Mouse (Mus musculus) forebrain, embryonic 10.5 days (tissue): Measurements from ENCODE around the gene Msantd4. TPM values are rescaled to one million over a fixed set of nuclear protein-coding genes. Genes with fewer than 3 reads are reported as not detected.
"Not testable (repeated sequence)": the region's sequence is repeated elsewhere in the genome, so short reads cannot be mapped to it uniquely, and the experiment has no call there.

Experiments
- DNase-seq: peaks from one replicate; pipeline ENCODE4 v3.0.0-alpha.2; 2017; ENCODE audit warnings: low spot score; ENCODE audit errors: extremely low spot score
- H3K27ac ChIP-seq: fragments of 300-500 bp; sonication (generic); 2 replicates; pipeline ENCODE4 v1.5.1; 2016; ENCODE audit warnings: mild to moderate bottlenecking
- H3K27me3 ChIP-seq: fragments of 300-500 bp; sonication (generic); 2 replicates; pipeline ENCODE4 v1.6.1; 2016; ENCODE audit warnings: mild to moderate bottlenecking; ENCODE audit not compliant: poor library complexity, severe bottlenecking
- H3K36me3 ChIP-seq: fragments of 300-500 bp; sonication (generic); replicated peaks from 2 replicates; pipeline ENCODE4 v1.6.1; 2016; ENCODE audit warnings: mild to moderate bottlenecking, moderate library complexity
- H3K4me1 ChIP-seq: fragments of 300-500 bp; sonication (generic); 2 replicates; pipeline ENCODE4 v1.6.1; 2016
- H3K4me3 ChIP-seq: fragments of 300-500 bp; sonication (generic); 2 replicates; pipeline ENCODE4 v1.5.1; 2016; ENCODE audit warnings: mild to moderate bottlenecking, moderate library complexity
- H3K9me3 ChIP-seq: fragments of 300-500 bp; sonication (generic); 2 replicates; pipeline ENCODE4 v1.6.1; 2016; ENCODE audit warnings: mild to moderate bottlenecking, moderate library complexity
- WGBS: fragments of 180-500 bp; shearing (Covaris S2); methylation state at CpG from one replicate; pipeline ENCODE4 v1.1.7; 2016; 5-methylcytosine and 5-hydroxymethylcytosine counted together
- microRNA-seq: library from miRNA; unstranded; fragments of <30 nt; microRNA quantifications from one replicate; pipeline ENCODE4, GENCODE M21; 2017
- polyA plus RNA-seq: library from polyadenylated mRNA; unstranded; fragments of >200 nt; fragmentation: Nextera tagmentation; extraction: Ambion mirVana; gene quantifications from 2 replicates; pipeline ENCODE4 v1.2.1, GENCODE M21; 2016

The Msantd4 gene
- 56.9 and 58.5 TPM in 2 replicates for polyA plus RNA-seq

- DNase-seq, result peak; percentile 99
- H3K27me3 ChIP-seq, result no peaks in the 10 kb centered on the region
- peak within 1 kb of the TSS; percentile 77 for H3K4me3 ChIP-seq
- H3K4me1 ChIP-seq, result peaks cover 11% of the 10 kb centered on the region
- peaks cover 8% of the 10 kb centered on the region; the same call in 1 of the 2 replicates for H3K36me3 ChIP-seq
- H3K9me3 ChIP-seq, result no peaks in the 10 kb centered on the region
- 3% methylated on average over 31 of the region's 31 CpGs for WGBS
- peak within 1 kb of the TSS; percentile 90 for H3K27ac ChIP-seq
Observed at GRCm38 (mm10) chr9:4375828-4376639, at the start of gene Msantd4. Gene Msantd4, plus strand, starts transcription at chr9:4376562.

- Histone ChIP-seq H3K27ac (no peak overlapping the region), H3K4me1 (no peaks in the 10 kb centered on the region), H3K27me3 (no peaks in the 10 kb centered on the region), H3K36me3 (no peaks in the 10 kb centered on the region), H3K9me3 (no peaks in the 10 kb centered on the region), H3K4me3 (no peak overlapping the region)
- 97% methylated on average over 1 of the region's 1 CpGs for WGBS
- no peak for DNase-seq
Observed at GRCm38 (mm10) chr9:4353163-4353562, 23.2 kb upstream of the Msantd4 start.

- Histone ChIP-seq H3K9me3 (no peaks in the 10 kb centered on the region), H3K27ac (peak overlapping the region; percentile 90), H3K4me3 (peak overlapping the region; percentile 77), H3K27me3 (no peaks in the 10 kb centered on the region), H3K4me1 (peaks cover 11% of the 10 kb centered on the region), H3K36me3 (peaks cover 10% of the 10 kb centered on the region)
- WGBS, result under 1% methylated on average over 15 of the region's 15 CpGs
- no peak for DNase-seq
Observed at GRCm38 (mm10) chr9:4376640-4377120, 318 bp downstream of the Msantd4 start.

- H3K9me3 ChIP-seq, result peaks cover 18% of the 10 kb centered on the region
- not testable (repeated sequence) for H3K36me3 ChIP-seq, H3K27me3 ChIP-seq, H3K4me1 ChIP-seq, H3K4me3 ChIP-seq, DNase-seq, H3K27ac ChIP-seq
- 93% methylated on average over 11 of the region's 11 CpGs for WGBS
Observed at GRCm38 (mm10) chr9:4400801-4401200, 24.4 kb downstream of the Msantd4 start.

Small RNA genes within 50 kb of the gene (microRNA-seq; reads per million reads assigned to microRNA genes)
- not detected for gene Gm23992

Other genes with a start within 250 kb of the Msantd4 start
- gene Aasdhppt, start 67.1 kb upstream of the Msantd4 start, polyA plus RNA-seq, result 30.7 and 32.0 TPM in 2 replicates
- 6.0 and 6.1 TPM in 2 replicates for gene Kbtbd3, start 66.7 kb upstream of the Msantd4 start, polyA plus RNA-seq